Mouse (Mus musculus) lung, postnatal 0 days (tissue): ENCODE measurements around the gene Olfr288. TPM values are rescaled to one million over a fixed set of nuclear protein-coding genes. Genes with fewer than 3 reads are reported as not detected.

Source experiments
- ATAC-seq: fragments of 200-750 bp; cut with Nextera tagmentation; 2 replicates; pipeline ENCODE4 v1.8.0; 2017; ENCODE audit warnings: moderate library complexity
- DNase-seq: peaks from one replicate; pipeline ENCODE4 v3.0.0-alpha.2; 2016; ENCODE audit warnings: low spot score
- H3K27ac ChIP-seq: fragments of 300-500 bp; sonication (generic); 2 replicates; pipeline ENCODE4 v1.5.1; 2014; ENCODE audit warnings: antibody characterized with exemption, mild to moderate bottlenecking, low read length, mixed read lengths
- H3K27me3 ChIP-seq: fragments of 300-500 bp; sonication (generic); replicated peaks from 2 replicates; pipeline ENCODE4 v1.6.1; 2014; ENCODE audit warnings: low read length, mixed read lengths; ENCODE audit not compliant: insufficient read depth
- H3K36me3 ChIP-seq: fragments of 300-500 bp; sonication (generic); 2 replicates; pipeline ENCODE4 v1.6.1; 2014; ENCODE audit warnings: low read length, mixed read lengths; ENCODE audit not compliant: insufficient read depth
- H3K4me1 ChIP-seq: fragments of 300-500 bp; sonication (generic); 2 replicates; pipeline ENCODE4 v1.6.1; 2014; ENCODE audit warnings: antibody characterized with exemption, low read depth, low read length, mixed read lengths; ENCODE audit not compliant: insufficient read depth
- H3K4me2 ChIP-seq: fragments of 300-500 bp; sonication (generic); replicated peaks from 2 replicates; pipeline ENCODE4 v1.6.1; 2014; ENCODE audit warnings: low read depth, mild to moderate bottlenecking, low read length, moderate library complexity, mixed read lengths
- H3K4me3 ChIP-seq: fragments of 300-500 bp; sonication (generic); 2 replicates; pipeline ENCODE4 v1.5.1; 2014; ENCODE audit warnings: low read depth, low read length
- H3K9ac ChIP-seq: fragments of 300-500 bp; sonication (generic); replicated peaks from 2 replicates; pipeline ENCODE4 v1.6.1; 2014; ENCODE audit warnings: low read depth, mild to moderate bottlenecking
- H3K9me3 ChIP-seq: fragments of 300-500 bp; sonication (generic); 2 replicates; pipeline ENCODE4 v1.6.1; 2016; ENCODE audit warnings: low read length, mixed read lengths
- CTCF ChIP-seq: IDR thresholded peaks from 2 replicates; pipeline ENCODE4 v1.5.1; 2016; ENCODE audit warnings: antibody characterized with exemption, mild to moderate bottlenecking
- EP300 ChIP-seq: IDR thresholded peaks from 2 replicates; pipeline ENCODE4 v1.6.1; 2016; ENCODE audit warnings: antibody characterized with exemption, mild to moderate bottlenecking, control low read depth
- WGBS: fragments of 180-500 bp; shearing (Covaris S2); extraction: QIAGEN DNeasy Blood & Tissue Kit; methylation state at CpG from one replicate; pipeline ENCODE4 v1.1.7; 2014; 5-methylcytosine and 5-hydroxymethylcytosine counted together
- polyA plus RNA-seq: library from polyadenylated mRNA; unstranded; fragments of >200 nt; fragmentation: Nextera tagmentation; extraction: Ambion mirVana; gene quantifications from 2 replicates; pipeline ENCODE4 v1.2.1, GENCODE M21; 2015

Olfr288 gene
- polyA plus RNA-seq, 1 experiment from 2014 or later = not detected

DNA sequence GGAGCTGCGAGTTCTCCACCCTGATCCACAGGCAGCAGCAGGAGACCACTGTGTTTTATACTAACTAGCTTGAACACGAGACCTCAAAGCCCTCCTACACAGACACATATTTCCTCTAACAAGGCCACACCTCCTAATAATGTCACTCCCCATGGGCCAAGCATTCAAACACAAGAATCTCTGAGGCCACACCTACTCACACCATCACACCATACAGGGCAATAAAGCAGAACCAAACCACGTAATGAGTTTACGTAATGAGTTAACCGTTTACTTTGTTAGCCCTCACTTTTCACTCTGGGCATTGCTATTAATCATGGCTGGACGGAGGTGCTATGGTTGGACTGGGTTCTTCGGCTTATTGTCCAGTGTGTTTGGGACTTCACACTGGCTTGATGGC, 55.6 kb downstream of the Olfr288 start:
- no peak for TF ChIP-seq EP300
- TF ChIP-seq CTCF = no peak
- WGBS = 64% methylated on average over 7 of the region's 7 CpGs
- H3K9me3 ChIP-seq = no peaks in the 10 kb centered on the region
- H3K4me1 ChIP-seq = peaks cover 5% of the 10 kb centered on the region; the same call in 1 of the 2 replicates
- H3K27me3 ChIP-seq = no peaks in the 10 kb centered on the region
- H3K4me2 ChIP-seq = no peak overlapping the region
- peaks cover 27% of the 10 kb centered on the region; the same call in 1 of the 2 replicates for H3K36me3 ChIP-seq
- ATAC-seq (no peak), DNase-seq (peak; percentile 16)
- no peak overlapping the region for H3K4me3 ChIP-seq
- no peak overlapping the region for H3K9ac ChIP-seq
- H3K27ac ChIP-seq = no peak overlapping the region

DNA sequence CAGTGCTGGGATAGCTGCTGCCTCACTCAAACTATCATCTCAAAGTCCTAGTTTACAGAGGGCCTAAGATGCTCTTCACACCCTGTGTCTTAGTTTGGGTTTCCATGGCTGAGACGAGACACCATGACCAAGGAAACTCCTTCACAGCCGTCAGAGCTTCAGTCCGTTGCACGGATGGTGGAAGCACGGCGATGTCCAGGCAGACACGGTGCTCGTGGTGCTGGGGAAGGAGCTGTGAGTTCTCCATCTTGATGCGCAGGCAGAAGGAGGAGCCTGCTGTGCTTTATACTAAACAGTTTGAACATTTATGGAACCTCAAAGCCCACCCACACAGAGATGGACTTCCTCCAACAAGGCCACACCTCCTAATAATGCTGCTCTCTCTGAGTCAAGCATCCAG, 58.5 kb downstream of the Olfr288 start:
- no peaks in the 10 kb centered on the region for H3K9me3 ChIP-seq
- no peak overlapping the region for H3K9ac ChIP-seq
- no peak overlapping the region for H3K27ac ChIP-seq
- DNase-seq (no peak), ATAC-seq (no peak)
- TF ChIP-seq EP300 (no peak), CTCF (no peak)
- peaks cover 28% of the 10 kb centered on the region; the same call in 1 of the 2 replicates for H3K36me3 ChIP-seq
- H3K4me2 ChIP-seq = no peak overlapping the region
- no peaks in the 10 kb centered on the region for H3K4me1 ChIP-seq
- no peak overlapping the region for H3K4me3 ChIP-seq
- WGBS = 93% methylated on average over 9 of the region's 9 CpGs
- H3K27me3 ChIP-seq = no peaks in the 10 kb centered on the region

Other genes with a start within 250 kb of the Olfr288 start
- 30.3 and 36.7 TPM in 2 replicates for gene Tmem106c, start 231.3 kb downstream of the Olfr288 start, polyA plus RNA-seq
- gene Col2a1, start 190.8 kb downstream of the Olfr288 start, polyA plus RNA-seq = 0.18 TPM in 1 of 2 replicates, not detected in the other
- 12.8 and 15.5 TPM in 2 replicates for gene Pfkm, start 103.0 kb downstream of the Olfr288 start, polyA plus RNA-seq
- gene Senp1, start 101.8 kb downstream of the Olfr288 start, polyA plus RNA-seq = 9.2 and 10.2 TPM in 2 replicates
- gene Asb8, start 29.9 kb downstream of the Olfr288 start, polyA plus RNA-seq = 40.3 and 42.3 TPM in 2 replicates
- 0.04 and 0.07 TPM in 2 replicates for gene Ccdc184, start 28.4 kb downstream of the Olfr288 start, polyA plus RNA-seq
- not detected in 2 replicates for gene Gm44579, start 25.4 kb upstream of the Olfr288 start, polyA plus RNA-seq
- not detected in 2 replicates for gene Olfr287, start 25.5 kb upstream of the Olfr288 start, polyA plus RNA-seq
- not detected in 2 replicates for gene Olfr286, start 38.9 kb upstream of the Olfr288 start, polyA plus RNA-seq
- not detected in 2 replicates for gene H1fnt, start 61.8 kb upstream of the Olfr288 start, polyA plus RNA-seq
- gene Zfp641, start 100.6 kb upstream of the Olfr288 start, polyA plus RNA-seq = 0.93 and 1.3 TPM in 2 replicates
- not detected in 2 replicates for gene Olfr285, start 121.8 kb upstream of the Olfr288 start, polyA plus RNA-seq
- gene Olfr284, start 145.4 kb upstream of the Olfr288 start, polyA plus RNA-seq = not detected in 2 replicates
- not detected in 2 replicates for gene Olfr283, start 185.4 kb upstream of the Olfr288 start, polyA plus RNA-seq
- gene Olfr282, start 235.7 kb upstream of the Olfr288 start, polyA plus RNA-seq = not detected in 2 replicates